Mouse (Mus musculus): Measurements from ENCODE around the gene Lhfpl4.

Gene Lhfpl4

DNA sequence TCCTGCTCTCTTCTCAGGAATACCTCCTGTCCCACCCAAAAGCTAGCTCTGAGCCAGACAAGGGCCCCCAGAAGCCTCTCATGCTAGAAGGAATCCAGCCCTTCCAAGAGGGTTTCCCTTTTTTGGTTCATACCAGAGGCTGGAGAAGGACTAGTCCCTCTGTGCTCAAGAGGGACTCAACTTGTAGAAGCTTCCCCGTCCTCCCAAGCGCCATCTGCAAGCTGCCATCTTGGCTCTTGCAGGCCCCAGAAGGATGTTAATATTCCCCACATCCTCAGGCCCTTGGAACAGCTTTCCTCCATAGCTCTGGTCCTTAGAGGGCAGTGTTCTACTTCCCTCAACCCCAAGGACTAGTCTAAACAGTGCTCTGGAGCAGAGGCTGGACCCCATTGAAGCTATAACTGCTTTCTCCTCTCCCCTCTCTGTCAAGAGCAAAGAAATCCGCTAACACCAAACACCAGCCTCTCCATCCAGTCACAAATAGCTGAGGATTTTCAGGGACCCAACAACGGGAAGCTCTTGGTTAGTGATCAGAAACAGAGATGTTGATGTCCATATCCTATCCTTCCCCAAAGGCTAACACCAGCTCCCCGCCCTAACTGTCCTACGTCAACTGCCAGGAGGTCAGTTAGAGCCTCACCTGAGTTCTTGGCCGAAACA, 26.7 kb downstream of the Lhfpl4 start:
- no peak for DNase-seq (ENCODE audit: low read depth)

DNA sequence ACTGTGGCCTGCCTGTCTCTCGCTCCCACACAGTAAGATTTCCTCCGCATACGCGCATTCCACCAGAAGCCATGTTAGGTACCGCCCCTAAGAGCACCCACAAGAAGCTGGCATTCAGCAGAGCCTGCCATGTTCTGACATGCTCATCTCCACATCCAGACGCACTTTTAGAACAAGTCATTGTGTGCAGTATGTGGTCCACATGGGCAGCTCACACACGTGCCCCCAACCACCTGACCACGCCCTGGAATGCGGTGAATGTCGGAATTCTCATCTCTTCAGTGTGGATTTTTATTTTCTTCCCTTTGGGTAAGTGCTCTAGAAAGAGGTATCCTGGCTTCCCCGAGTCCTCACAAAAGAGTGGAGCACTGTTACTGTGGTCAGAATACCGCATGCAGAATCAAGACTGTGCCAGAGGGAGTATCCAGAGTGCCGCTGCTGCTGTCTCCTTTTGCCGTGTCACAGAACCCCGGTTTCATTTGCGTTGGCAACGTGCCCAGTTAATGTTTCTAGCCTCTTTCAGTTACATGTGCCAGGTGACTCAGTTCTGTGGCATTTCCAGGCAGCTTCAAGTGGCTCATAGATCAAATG, 28.4 kb downstream of the Lhfpl4 start:
- DNase-seq (ENCODE audit: low read depth) = no peak

DNA sequence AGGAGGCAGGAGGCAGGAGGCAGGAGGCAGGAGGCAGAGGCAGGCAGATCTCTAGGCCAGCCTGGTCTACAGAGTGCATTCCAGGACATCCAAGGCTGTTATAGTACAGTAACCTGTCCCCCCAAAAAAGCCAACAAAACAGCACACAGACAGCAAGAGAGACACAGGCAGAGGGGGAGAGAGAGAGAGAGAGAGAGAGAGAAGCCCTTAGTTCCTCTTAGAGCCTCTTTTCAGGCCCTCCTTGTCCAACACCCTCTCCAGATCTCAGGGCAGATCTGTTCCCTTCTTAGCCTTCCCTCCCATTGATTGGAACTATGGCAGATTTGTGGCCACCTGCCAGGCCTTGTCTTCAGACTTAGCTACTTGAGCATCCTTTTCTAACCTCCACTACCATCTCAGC, 31.7 kb downstream of the Lhfpl4 start:
- DNase-seq (ENCODE audit: low read depth) = no peak

DNA sequence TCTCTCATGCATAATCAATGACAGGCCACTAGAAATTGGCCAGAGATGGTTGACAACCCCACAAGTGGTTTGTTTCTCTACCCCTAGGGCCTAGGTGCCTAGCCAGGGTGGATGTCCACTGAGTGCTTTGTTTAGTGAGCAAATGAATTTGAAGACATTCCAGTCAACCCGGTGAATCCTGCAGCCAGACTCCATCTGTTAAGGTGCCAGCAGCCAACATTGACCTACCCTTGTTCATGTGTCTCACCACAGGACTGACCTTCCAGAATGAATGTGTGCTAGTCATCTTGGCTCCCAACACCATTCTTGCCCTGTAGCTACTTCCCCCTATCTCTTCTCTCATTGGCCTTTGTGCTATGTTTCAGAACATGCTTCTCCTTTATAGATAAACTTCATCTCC, 33.2 kb downstream of the Lhfpl4 start:
- DNase-seq (ENCODE audit: low read depth) = no peak

DNA sequence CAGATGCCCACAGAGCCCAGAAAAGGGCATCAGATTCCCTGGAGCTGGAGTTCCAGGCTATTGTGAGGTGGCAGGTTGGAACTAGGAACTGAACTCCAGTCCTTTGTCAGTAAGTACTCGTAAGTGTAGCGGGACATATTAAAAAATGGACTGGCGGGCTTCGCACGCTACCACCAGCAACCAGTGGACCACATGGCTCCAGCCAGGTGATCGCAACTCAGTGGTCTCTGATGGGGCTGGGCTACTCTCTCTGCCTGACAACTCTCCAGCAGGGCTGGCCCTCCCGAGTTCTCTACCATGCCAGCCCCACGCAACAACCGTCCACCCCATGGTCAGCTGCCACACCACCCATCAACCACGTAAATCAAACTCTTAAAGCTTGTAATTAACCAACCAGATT, 35.1 kb downstream of the Lhfpl4 start:
- DNase-seq (ENCODE audit: low read depth) = no peak

DNA sequence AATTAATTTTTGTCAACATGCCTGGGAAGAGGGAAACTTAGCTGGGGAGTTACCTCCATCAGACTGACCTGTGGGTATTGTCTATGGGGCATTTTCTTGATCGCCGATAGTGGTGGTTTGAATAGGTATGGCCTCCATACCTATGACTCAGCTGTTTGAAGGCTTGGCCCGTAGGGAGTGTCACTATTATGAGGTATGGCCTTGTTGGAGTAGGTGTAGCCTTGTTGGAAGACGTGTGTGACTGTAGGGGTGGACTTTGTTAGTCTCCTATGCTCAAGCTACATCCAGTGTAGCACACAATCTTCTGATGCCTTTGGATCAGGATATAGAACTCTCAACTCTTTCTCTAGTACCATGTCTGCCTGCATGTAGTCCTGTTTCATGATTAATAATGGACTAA, 39.1 kb downstream of the Lhfpl4 start:
- DNase-seq (ENCODE audit: low read depth) = no peak

DNA sequence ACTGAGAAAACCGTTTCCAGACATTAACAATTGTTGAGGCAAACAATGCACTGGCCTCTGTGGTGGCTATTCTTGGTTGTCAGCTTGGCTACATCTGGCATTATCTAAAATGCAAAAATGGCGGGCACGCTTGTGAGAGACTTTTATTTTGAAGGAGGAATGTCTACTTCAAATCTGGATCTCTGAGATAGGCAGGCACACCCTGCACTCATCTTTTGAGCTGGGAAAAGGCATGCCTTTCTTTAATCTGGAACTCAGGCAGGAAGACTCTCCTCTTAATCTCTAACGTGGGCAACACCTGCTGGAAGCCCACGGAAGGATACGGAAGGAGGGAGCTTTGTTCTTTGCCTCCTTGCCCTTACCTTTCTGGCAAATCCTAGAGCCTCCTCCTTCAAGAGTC, 40.3 kb downstream of the Lhfpl4 start:
- no peak for DNase-seq (ENCODE audit: low read depth)

DNA sequence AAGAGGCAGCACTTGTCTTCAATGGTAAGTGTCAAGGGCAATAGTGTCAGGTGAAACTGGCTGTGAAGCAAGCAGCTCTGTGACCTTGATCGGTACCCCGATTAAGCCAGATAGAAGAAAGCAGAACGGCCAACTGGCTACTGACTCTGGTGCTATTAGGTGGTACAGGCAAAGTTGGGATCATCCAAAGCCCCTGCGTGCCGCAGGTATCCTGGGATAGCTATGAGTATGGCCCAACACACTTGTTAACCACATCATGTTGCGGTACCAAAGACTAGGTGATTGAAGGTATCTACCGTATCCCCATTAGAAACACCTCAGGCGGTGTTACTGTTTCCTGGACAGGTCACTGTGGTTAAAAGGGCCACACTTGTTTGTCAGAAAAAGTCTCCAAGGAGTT, 41.1 kb downstream of the Lhfpl4 start:
- DNase-seq (ENCODE audit: low read depth) = no peak

DNA sequence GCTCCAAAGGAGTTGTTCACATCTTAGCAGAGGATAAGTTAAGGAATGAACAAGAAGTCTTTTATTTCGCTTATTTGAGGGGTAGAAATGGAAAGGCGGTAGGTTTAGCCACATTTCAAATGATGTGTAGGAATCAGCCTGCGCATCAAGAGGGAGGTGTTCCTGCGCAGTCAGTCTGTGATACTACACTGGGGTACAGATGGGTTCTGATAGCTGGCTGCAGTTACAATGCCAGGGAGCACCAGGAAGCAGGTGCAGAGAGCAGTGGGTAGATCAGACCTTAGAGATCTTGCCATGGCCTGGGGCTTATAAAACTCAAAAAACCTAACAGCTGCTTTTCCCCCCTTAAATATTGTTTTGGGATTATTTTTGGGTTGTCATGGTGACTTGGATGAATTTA, 49.9 kb downstream of the Lhfpl4 start:
- no peak for DNase-seq (ENCODE audit: low read depth)

DNA sequence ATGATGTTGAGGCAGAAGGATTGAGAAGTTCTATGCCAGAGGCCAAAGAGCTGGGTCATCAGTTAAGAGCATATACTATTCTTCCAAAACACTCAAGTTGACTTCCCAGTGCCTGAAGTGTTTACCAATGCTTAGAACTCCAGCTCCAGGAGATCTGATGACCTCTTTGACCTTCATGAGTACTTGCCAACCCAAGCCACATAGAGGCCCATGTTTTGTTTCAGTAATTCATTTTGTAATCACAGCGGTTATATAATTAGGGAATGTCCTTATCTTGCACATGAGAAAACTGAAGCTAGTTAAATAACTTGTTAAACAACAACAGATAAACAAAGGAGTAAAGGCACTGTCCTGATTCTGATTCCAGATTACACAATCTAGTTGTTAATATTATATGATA, 50.4 kb downstream of the Lhfpl4 start:
- DNase-seq (ENCODE audit: low read depth) = no peak

DNA sequence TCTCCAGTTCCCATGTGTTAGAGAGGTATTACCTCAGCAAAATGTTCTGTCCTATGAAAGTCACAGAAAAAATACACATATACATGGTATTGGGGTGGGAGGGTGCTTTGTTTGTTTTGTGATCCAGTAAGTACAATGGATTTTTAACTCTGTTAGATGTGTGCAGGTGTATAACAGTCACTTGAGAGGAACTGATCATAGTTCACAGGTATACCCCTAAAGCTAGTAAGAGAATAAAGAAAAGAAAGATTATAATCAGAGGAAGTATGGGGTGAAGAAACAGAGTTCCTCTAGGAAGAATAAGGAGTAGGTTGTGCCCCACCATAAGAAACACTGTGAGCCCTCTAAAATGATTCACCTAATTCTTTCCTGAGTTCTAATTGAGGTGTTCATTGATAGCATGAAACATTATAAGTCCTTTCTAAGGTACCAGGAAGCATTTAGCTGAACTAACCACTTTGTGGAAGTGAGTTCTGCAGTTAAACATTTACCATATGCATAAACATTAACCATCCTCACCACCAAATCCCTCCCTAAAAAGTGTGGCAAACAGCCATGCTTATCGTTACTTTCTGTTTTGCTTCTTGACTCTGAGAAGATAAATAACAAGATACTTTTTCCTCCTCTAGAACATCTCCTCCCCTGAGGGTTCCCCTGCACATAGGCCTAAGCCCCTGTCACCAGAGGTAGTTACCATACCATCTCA, 53.6 kb downstream of the Lhfpl4 start:
- no peak for DNase-seq (ENCODE audit: low read depth)

DNA sequence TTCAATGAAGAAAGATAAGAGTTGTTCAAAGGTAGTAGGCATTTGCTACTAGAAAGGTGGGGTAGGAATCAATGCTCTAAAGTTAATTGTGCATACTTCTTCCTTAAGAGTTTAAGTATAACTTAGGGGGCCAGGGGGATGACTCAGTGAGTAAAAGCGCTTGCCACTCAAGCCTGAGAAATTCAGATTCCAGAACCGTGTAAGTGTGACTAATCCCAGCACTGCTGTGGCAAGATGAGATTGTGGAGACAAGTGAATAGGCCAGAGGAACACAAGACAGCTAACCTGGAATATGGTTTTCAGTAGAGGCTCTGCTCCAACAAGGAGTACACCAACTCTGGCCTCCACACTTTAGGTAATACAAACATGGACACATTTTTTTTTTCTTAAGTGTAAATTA, 61.8 kb downstream of the Lhfpl4 start:
- no peak for DNase-seq (ENCODE audit: low read depth)

DNA sequence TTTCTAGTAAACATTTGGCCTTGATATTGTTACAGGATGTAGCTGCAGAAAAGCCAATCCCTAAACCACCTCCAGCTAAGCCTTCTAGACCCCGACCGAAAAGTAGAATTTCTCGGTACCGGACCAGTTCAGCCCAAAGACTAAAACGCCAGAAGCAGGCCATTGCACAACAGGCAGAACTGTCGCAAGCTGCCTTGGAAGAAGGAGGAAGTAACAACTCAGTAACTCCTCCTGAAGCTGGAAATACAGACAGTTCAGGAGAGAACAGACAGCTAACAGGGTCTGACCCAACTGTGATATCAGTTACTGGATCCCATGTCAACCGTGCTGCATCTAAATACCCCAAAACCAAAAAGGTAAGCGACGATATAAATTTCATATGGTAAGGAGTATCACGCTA, 74.4 kb downstream of the Lhfpl4 start:
- no peak for DNase-seq (ENCODE audit: low read depth)
